Mouse (Mus musculus): Measurements from ENCODE around the gene Ninl.

DNA sequence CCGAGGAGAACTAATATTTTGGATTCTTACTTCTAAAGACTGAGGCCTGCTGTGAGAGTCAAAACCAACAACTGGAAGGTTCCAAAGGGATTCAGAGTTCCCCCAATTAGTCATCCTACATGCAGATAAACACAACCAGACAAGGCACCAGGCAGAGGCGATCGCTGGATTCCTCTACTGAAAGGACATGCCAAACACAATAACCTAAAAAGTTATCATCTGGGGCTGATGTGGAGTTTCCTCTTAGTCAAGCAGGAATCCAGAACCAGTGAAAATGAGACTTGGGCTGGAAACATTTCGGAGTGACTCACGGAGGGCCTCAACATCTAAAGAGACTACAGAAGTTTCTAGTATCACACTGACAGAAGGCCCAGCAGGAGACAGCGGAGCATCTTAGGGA, 35.4 kb downstream of the Ninl start:
- no peak for TF ChIP-seq EP300 (IDR thresholded peaks at IDR 0.05; ENCODE audit: insufficient read depth, low read depth, low read length)
- TF ChIP-seq CTCF (IDR thresholded peaks at IDR 0.05): no peak
- no peak for TF ChIP-seq POLR2A (IDR thresholded peaks at IDR 0.05; ENCODE audit: insufficient read depth, low read depth, low read length)
